Mouse (Mus musculus): Measurements from ENCODE around the gene Olfr2. TPM values are rescaled to one million over a fixed set of nuclear protein-coding genes. Genes with fewer than 3 reads are reported as not detected.
"Not testable (repeated sequence)": the region's sequence is repeated elsewhere in the genome, so short reads cannot be mapped to it uniquely, and the experiment has no call there.

The Olfr2 gene
- polyA plus RNA-seq (2015; fragmentation: Nextera tagmentation; extraction: Ambion mirVana) = not detected in 2 replicates

DNA sequence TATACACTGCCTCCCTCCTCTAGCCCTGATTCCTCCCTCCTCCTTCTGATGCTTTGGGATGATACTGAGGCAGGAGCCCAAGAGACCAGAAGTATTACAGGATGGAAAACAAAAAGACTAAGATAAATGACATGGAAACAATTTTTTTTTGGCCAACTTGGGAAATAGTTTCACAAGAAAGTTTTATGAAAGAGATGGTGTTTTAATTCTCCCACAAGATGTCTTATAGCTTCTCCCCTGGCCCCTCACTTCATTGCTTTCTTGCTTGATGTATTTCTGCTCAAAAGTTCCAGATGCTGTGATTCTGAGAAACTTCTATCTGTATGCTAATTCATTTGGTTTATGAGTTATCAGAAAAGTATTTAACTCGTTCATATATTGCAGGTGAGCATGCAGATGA is at the start of gene Olfr2:
Gene Olfr2, minus strand, starts transcription at position 101 of the 400 bp plus-strand sequence.
- Histone ChIP-seq H3K36me3 (ENCODE audit: poor library complexity, severe bottlenecking) (no peaks in the 10 kb centered on the region), H3K9me3 (replicated peaks) (no peaks in the 10 kb centered on the region; the same call in 1 of the 2 replicates), H3K27me3 (no peaks in the 10 kb centered on the region), H3K4me2 (no peak within 1 kb of the TSS), H3K4me3 (no peak within 1 kb of the TSS), H3K27ac (no peak within 1 kb of the TSS), H3K4me1 (no peaks in the 10 kb centered on the region), H3K9ac (no peak within 1 kb of the TSS)
- ATAC-seq = no peak
- 50% methylated on average over 1 of the region's 1 CpGs for WGBS

DNA sequence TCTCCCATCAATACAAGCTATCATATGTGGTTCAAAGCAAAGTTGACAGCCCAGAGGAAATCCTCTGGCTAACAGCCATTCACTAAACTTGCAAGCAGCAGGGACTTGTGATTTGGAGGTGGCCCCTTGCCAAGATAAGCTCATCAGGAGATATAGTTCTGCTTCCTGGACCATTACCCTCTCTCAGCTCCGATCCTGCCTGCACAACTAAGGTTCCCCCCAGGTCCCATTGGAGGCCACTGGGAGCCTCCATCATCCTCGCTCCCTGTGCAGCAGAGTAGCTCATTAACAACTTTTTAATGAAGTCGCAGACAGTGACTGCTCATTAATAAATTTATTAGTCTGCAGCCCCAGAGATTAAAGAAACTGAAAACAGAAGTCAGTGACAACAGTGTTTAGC is 41.7 kb upstream of the Olfr2 start:
- no peak for ATAC-seq
- H3K9me3 ChIP-seq (replicated peaks) = no peaks in the 10 kb centered on the region
- no peaks in the 10 kb centered on the region for H3K27me3 ChIP-seq
- H3K4me3 ChIP-seq = no peak overlapping the region
- WGBS = 38% methylated on average over 3 of the region's 3 CpGs
- no peak overlapping the region for H3K4me2 ChIP-seq
- no peaks in the 10 kb centered on the region for H3K4me1 ChIP-seq
- H3K9ac ChIP-seq = no peak overlapping the region
- H3K27ac ChIP-seq = no peak overlapping the region
- H3K36me3 ChIP-seq (ENCODE audit: poor library complexity, severe bottlenecking) = no peaks in the 10 kb centered on the region

DNA sequence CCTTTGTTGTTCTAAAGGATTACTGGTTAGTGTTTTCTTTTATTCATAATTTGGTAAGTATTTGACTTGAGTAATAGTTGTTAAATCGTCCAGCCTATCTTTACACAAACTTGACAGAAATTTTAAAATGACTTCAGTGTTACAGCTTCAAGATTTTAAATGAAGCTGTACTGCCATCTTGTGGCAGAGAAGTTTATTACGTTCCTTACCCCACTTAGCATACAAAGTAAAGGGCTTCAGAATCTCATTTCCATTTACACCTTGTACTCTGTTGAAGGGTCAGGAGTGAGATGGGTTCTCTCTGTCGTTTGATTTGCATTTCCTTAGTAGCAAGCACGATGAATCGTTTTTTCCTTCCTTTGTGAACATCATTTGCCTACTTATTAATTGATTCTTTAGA is 40.0 kb upstream of the Olfr2 start:
- no peak overlapping the region for H3K4me2 ChIP-seq
- WGBS = 6% methylated on average over 5 of the region's 5 CpGs
- H3K27ac ChIP-seq = no peak overlapping the region
- no peaks in the 10 kb centered on the region for H3K9me3 ChIP-seq (replicated peaks)
- no peak overlapping the region for H3K9ac ChIP-seq
- H3K36me3 ChIP-seq (ENCODE audit: poor library complexity, severe bottlenecking) = no peaks in the 10 kb centered on the region
- H3K4me3 ChIP-seq = no peak overlapping the region
- H3K4me1 ChIP-seq = no peaks in the 10 kb centered on the region
- 0 out of 2 replicates have a peak, but pooled peaks have one; percentile 53 for ATAC-seq
- H3K27me3 ChIP-seq = no peaks in the 10 kb centered on the region

DNA sequence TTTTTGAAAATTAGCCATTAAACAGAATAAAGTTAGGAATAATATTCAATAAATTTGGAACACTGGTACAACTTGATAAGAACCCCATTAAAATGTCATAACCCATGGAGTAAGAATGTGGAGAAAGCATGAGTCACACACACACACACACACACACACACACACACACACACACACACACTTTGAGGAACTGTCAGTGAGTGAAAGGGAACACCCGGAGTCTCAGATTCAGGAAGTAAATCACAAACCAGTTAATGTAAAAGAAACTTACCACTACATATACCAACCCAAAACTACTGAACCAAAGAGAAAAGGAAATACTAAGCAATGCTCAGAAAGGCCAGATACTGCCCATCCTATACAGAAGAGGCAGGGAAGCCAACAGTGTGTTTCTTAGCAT is 38.5 kb upstream of the Olfr2 start:
- 89% methylated on average over 1 of the region's 1 CpGs for WGBS
- ATAC-seq = no peak
- H3K36me3 ChIP-seq (ENCODE audit: poor library complexity, severe bottlenecking) = no peaks in the 10 kb centered on the region
- H3K4me3 ChIP-seq = no peak overlapping the region
- H3K27me3 ChIP-seq = no peaks in the 10 kb centered on the region
- no peaks in the 10 kb centered on the region for H3K9me3 ChIP-seq (replicated peaks)
- no peak overlapping the region for H3K27ac ChIP-seq
- H3K4me2 ChIP-seq = no peak overlapping the region
- H3K4me1 ChIP-seq = no peaks in the 10 kb centered on the region
- H3K9ac ChIP-seq = no peak overlapping the region

DNA sequence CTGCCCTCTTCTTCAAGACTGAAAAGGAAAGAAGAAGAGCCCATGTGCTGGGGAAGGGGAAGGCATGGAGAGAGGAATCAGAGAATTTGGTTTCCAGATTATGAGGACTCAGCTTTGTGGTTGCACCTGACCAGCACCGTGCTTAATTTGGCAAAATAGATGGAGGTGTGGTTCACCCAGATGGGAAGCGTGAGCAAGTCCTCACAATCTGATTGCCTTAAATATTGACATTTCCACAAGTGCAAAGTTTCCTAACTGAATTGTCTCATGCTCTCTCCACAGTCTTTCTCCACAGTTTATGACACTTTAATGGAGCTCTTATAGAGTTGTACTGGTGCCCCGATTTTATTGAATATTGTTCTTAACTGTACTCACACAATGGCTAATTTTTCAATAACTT is 37.3 kb upstream of the Olfr2 start:
- no peak overlapping the region for H3K9ac ChIP-seq
- H3K27me3 ChIP-seq = no peaks in the 10 kb centered on the region
- no peaks in the 10 kb centered on the region for H3K36me3 ChIP-seq (ENCODE audit: poor library complexity, severe bottlenecking)
- H3K4me1 ChIP-seq = no peaks in the 10 kb centered on the region
- WGBS = 90% methylated on average over 3 of the region's 3 CpGs
- H3K9me3 ChIP-seq (replicated peaks) = no peaks in the 10 kb centered on the region
- ATAC-seq = no peak
- H3K27ac ChIP-seq = no peak overlapping the region
- H3K4me3 ChIP-seq = no peak overlapping the region
- no peak overlapping the region for H3K4me2 ChIP-seq

DNA sequence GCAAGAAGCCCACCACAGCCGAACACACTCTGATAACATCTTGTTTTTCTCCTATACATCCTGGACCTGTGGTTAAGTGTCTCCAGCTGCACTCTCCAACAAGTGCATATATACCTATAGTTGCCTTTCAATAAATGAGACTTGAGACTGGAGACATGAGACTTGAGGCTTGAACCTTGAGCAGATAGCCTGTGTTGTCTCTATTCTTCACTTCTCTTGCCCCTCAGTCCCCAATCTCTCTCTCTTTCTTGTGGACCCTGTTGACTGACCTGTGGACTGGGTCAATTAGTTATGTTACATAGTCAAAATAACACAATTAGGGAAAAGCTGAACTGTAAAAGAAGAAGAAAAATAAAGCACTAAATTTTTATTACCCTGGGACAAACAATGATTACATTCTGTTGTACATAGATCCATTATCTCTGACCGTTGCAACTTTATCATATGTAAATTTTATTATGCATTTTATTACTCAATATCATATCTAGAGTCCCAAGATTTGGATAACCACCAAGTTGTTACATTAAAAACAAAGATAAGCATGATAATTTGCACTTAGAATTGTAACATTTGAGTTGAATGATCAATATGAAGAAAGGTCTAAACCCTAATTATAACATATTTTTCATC is 34.2 kb upstream of the Olfr2 start:
- WGBS = 76% methylated on average over 2 of the region's 2 CpGs
- Histone ChIP-seq H3K4me1 (no peaks in the 10 kb centered on the region), H3K27me3 (no peaks in the 10 kb centered on the region), H3K9ac (no peak overlapping the region), H3K4me3 (no peak overlapping the region), H3K27ac (no peak overlapping the region), H3K9me3 (replicated peaks) (no peaks in the 10 kb centered on the region; the same call in 1 of the 2 replicates), H3K4me2 (no peak overlapping the region), H3K36me3 (ENCODE audit: poor library complexity, severe bottlenecking) (no peaks in the 10 kb centered on the region)
- no peak for ATAC-seq

DNA sequence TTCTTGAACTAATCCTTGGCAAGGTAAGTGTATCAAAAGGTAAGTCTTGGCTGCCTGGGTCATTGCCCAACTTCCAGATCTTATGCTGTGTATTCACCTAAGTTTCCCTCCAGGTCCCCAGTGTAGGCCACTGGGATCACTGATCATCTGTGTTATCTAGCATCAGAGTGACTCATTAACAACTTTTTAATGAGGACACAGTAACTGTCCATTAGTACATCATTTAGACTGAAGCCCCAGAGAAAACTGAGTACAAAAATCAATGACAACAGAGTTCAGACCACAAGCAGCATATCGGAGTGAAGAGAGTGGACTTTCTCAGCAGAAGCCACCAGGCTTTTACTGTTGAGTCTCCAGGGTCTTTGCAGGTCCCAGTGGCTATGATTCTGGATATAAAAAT is 25.0 kb upstream of the Olfr2 start, which contains the start of gene Olfr713:
Gene Olfr713, plus strand, starts transcription at position 301 of the 400 bp plus-strand sequence.
- Histone ChIP-seq H3K4me1 (no peaks in the 10 kb centered on the region), H3K27ac (no peak within 1 kb of the TSS), H3K4me2 (no peak within 1 kb of the TSS), H3K27me3 (no peaks in the 10 kb centered on the region), H3K9ac (no peak within 1 kb of the TSS), H3K9me3 (replicated peaks) (no peaks in the 10 kb centered on the region), H3K4me3 (no peak within 1 kb of the TSS), H3K36me3 (ENCODE audit: poor library complexity, severe bottlenecking) (no peaks in the 10 kb centered on the region)
- ATAC-seq = no peak
- WGBS = 94% methylated on average over 1 of the region's 1 CpGs

DNA sequence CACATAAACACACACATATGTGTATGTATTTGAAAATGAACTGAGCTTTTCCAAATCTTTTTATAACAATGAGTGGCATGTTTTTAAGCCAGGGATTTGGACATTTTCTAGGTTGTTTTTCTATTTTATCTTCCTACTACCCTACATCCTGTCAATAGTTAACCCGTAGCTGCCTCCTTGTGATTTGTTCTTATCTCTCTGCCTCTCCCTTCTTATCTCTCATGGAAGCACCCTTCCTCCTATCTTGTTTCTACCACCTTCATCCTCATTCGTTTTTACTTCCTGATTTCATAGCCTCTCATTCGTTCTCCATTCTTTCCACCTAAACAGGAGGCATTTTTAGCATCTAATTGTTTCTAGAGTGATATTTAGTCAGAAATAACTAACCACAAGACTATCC is 1.7 kb downstream of the Olfr2 start:
- no peak overlapping the region for H3K4me3 ChIP-seq
- no peak overlapping the region for H3K4me2 ChIP-seq
- WGBS = 78% methylated on average over 3 of the region's 3 CpGs
- H3K27ac ChIP-seq = no peak overlapping the region
- ATAC-seq = no peak
- H3K27me3 ChIP-seq = no peaks in the 10 kb centered on the region
- no peak overlapping the region for H3K9ac ChIP-seq
- H3K9me3 ChIP-seq (replicated peaks) = no peaks in the 10 kb centered on the region; the same call in 1 of the 2 replicates
- no peaks in the 10 kb centered on the region for H3K36me3 ChIP-seq (ENCODE audit: poor library complexity, severe bottlenecking)
- no peaks in the 10 kb centered on the region for H3K4me1 ChIP-seq

DNA sequence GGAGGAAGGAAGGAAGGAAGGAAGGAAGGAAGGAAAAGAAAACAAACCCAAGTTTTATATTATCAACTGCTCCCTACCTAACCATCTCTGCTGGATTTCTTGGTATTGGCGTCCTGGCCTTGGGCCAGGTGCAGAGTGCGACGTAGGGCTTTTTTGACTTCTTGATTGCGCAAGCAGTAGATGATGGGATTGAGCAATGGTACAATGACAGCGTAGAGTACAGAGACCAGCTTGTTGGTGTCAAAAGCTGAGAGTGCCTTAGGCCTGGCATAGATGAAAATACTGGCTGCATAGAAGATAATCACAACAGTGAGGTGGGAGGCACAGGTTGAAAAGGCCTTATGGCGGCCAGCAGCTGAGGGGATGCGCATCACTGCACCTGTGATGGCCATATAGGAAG is 5.1 kb downstream of the Olfr2 start:
- Histone ChIP-seq H3K9ac (no peak overlapping the region), H3K36me3 (ENCODE audit: poor library complexity, severe bottlenecking) (no peaks in the 10 kb centered on the region), H3K27me3 (no peaks in the 10 kb centered on the region), H3K4me3 (no peak overlapping the region), H3K9me3 (replicated peaks) (no peaks in the 10 kb centered on the region; the same call in 1 of the 2 replicates), H3K27ac (no peak overlapping the region), H3K4me1 (no peaks in the 10 kb centered on the region), H3K4me2 (no peak overlapping the region)
- WGBS = 91% methylated on average over 7 of the region's 7 CpGs
- ATAC-seq = no peak

DNA sequence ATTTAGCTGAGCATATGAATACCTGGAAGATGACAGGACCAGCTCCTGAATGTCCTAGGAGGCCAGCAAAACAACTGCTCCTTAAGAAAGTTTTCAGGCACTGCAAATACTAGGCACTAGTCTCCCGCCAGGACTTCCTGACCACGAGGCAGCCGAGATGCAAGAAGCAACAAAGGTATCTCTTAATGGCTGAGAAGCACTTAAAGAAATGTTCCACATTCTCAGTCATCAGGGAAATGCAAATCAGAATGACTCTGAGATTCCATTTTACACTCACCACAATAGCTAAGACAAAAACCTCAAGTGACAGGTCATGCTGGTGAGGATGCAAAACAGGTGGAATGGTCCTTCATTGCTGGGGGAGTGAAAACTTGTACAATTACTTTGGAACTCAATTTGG is 20.6 kb downstream of the Olfr2 start:
- H3K36me3 ChIP-seq (ENCODE audit: poor library complexity, severe bottlenecking) = no peaks in the 10 kb centered on the region
- H3K4me2 ChIP-seq = no peak overlapping the region
- no peaks in the 10 kb centered on the region; the same call in 1 of the 2 replicates for H3K9me3 ChIP-seq (replicated peaks)
- no peak for ATAC-seq
- H3K4me3 ChIP-seq = no peak overlapping the region
- H3K4me1 ChIP-seq = no peaks in the 10 kb centered on the region
- no peak overlapping the region for H3K27ac ChIP-seq
- no peak overlapping the region for H3K9ac ChIP-seq
- H3K27me3 ChIP-seq = no peaks in the 10 kb centered on the region
- WGBS = 89% methylated on average over 3 of the region's 3 CpGs

DNA sequence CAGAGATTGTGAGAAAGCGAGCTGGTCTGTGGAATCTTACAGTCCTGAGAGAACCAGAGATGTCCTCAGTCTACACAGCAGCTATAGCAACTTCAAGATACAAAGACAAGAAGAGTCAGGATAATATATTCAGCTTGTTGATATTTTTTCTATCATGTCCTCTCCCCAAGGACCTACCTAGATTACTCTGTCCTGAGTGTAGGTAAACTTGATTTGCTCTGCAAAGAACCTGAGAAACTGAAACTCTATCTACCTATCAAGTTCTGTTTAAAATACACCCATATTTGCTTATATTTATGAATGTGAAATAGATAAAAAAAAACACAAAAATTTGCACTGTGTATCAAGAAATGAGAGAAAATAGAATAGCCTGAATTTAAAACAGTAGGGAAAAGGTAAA is 30.5 kb downstream of the Olfr2 start, which contains the start of gene Olfr711:
Gene Olfr711, minus strand, starts transcription at position 101 of the 400 bp plus-strand sequence.
- Histone ChIP-seq H3K4me3 (no peak within 1 kb of the TSS), H3K4me1 (no peaks in the 10 kb centered on the region), H3K4me2 (no peak within 1 kb of the TSS), H3K27ac (no peak within 1 kb of the TSS), H3K36me3 (ENCODE audit: poor library complexity, severe bottlenecking) (no peaks in the 10 kb centered on the region), H3K9me3 (replicated peaks) (no peaks in the 10 kb centered on the region), H3K27me3 (no peaks in the 10 kb centered on the region), H3K9ac (no peak within 1 kb of the TSS)
- ATAC-seq = no peak
- WGBS = 58% methylated on average over 1 of the region's 1 CpGs

DNA sequence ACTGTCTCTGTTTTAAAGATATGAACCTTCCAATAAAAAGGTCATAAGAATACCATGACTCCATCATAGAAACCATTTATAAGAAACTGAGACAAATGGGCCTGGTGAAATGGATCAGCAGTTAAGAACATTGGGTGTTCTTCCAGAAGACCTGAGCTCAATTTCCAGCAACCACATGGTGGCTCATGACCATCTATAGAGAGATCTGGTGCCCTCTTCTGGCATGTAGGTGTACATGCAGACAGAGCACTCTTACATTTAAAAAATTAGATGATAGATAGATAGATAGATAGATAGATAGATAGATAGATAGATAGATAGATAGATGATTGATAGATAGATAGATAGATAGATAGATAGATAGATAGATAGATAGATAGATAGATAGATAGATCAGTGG is 38.4 kb downstream of the Olfr2 start:
- H3K4me2 ChIP-seq; ATAC-seq; H3K9me3 ChIP-seq (replicated peaks); H3K4me3 ChIP-seq; H3K27ac ChIP-seq; H3K9ac ChIP-seq; H3K4me1 ChIP-seq; H3K36me3 ChIP-seq (ENCODE audit: poor library complexity, severe bottlenecking); H3K27me3 ChIP-seq: not testable (repeated sequence)

DNA sequence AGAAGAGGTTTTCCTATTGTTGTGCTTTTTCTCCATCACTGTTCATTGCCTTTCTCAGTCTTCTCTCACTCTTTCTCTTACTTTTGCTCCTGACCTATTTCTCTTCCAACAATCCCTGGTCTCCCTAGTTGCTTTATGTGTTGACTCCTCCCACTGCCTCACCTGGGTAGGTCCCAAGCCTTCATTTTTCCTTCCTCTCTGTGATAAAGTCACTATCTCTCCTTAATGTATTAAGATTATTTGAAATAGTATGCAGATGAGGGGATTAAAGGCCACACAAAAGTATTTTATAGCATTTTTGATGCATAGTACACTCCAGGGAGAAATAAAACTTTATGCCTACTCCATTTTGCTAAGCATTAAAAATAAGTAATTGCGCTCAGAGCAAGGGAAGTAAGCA is 42.0 kb downstream of the Olfr2 start, which contains the start of gene Olfr6:
Gene Olfr6, minus strand, starts transcription at position 101 of the 400 bp plus-strand sequence.
- no peaks in the 10 kb centered on the region for H3K36me3 ChIP-seq (ENCODE audit: poor library complexity, severe bottlenecking)
- no peaks in the 10 kb centered on the region for H3K9me3 ChIP-seq (replicated peaks)
- H3K27ac ChIP-seq = no peak within 1 kb of the TSS
- no peak within 1 kb of the TSS for H3K4me2 ChIP-seq
- H3K4me1 ChIP-seq = no peaks in the 10 kb centered on the region
- ATAC-seq = no peak
- WGBS = 90% methylated on average over 1 of the region's 1 CpGs
- no peak within 1 kb of the TSS for H3K4me3 ChIP-seq
- H3K9ac ChIP-seq = no peak within 1 kb of the TSS
- H3K27me3 ChIP-seq = no peaks in the 10 kb centered on the region

All from forebrain, embryonic 13.5 days (tissue).